Mouse (Mus musculus) bone marrow, adult 2 months (tissue): ENCODE measurements around the gene Rpgrip1.

Experiments
- CTCF ChIP-seq: fragments of 200-500 bp; IDR thresholded peaks from 2 replicates; pipeline ENCODE4 v1.5.1; 2011; ENCODE audit warnings: low read length, control low read depth; ENCODE audit not compliant: control insufficient read depth, insufficient read depth
- POLR2A ChIP-seq: fragments of 200-500 bp; IDR thresholded peaks from 2 replicates; pipeline ENCODE4 v1.6.1; 2011; ENCODE audit warnings: low read depth, mild to moderate bottlenecking, control low read depth, low read length, borderline replicate concordance; ENCODE audit not compliant: control insufficient read depth

- TF ChIP-seq POLR2A (no peak), CTCF (no peak)
Observed at GRCm38 (mm10) chr14:52160911-52161310, 50.4 kb downstream of the Rpgrip1 start.
